Mouse (Mus musculus) spleen, postnatal 14 days (tissue): ENCODE data around the gene Rsrc1.
A peak's percentile ranks its signal among the peaks of the same experiment; 100 is the strongest.

Source experiments
- DNase-seq, 2 experiments: peaks; one replicate each; pipeline ENCODE4 v3.0.0; 2021 to 2022; ENCODE audit warnings: low spot score in 2 of 2

Gene Rsrc1

GRCm38 (mm10) chr3:67369407-67370079, 388.4 kb downstream of the Rsrc1 start:
- DNase-seq = no peak

- no peak for DNase-seq
These were observed 391.0 kb downstream of the Rsrc1 start for GRCm38 (mm10) chr3:67372194-67372593.

GRCm38 (mm10) chr3:67372781-67373180, 391.6 kb downstream of the Rsrc1 start:
- DNase-seq = no peak

- DNase-seq = peak; percentile 63 to 70
These were observed 392.7 kb downstream of the Rsrc1 start, which contains the start of gene Mlf1 for GRCm38 (mm10) chr3:67373872-67374271. TSS of gene Mlf1 (plus strand) at chr3:67374097.

GRCm38 (mm10) chr3:67374360-67374778, 393.2 kb downstream of the Rsrc1 start:
- no peak for DNase-seq

DNA sequence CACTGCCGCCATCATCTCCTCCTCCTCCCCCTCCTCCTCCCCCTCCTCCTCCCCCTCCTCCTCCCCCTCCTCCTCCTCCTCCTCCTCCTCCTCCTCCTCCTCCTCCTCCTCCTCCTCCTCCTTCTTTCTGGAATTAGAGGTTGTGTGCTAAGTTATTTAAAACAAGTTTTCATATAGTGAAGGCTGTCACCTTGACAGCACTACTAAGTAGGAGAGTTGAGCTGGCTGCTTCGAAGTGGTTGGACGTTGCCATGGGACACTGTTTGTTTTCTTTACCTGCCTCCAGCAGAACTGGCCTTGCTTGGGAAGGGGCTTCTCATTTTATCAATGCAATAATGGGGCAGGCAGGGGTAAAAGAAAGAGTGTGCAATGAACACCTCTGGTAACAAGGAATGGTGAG, 393.9 kb downstream of the Rsrc1 start, which contains the start of gene Gm17402:
TSS of gene Gm17402 (minus strand) at position 101 of the 400 bp plus-strand sequence.
- DNase-seq = no peak

DNA sequence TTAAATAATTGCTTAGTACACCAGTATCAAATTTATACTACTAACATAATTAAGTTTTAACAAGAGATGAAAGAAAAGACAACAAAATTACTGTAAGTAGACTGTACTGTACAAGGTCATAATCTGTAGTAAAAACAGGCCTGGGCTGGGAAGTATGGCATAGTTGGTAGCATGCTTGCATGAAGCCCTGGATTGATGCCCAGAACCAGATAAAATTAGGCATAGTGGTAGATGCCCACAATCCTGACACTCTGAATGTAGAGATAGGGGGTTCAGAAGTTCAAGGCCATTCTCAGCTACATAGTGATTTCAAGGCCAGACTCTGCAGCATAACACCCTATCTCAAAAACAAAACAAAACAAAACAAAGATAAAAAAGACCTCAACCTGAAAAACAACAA, 397.0 kb downstream of the Rsrc1 start:
- DNase-seq = no peak
